Mouse (Mus musculus) hindbrain, embryonic 11.5 days (tissue): ENCODE results near the gene Lemd2. TPM values are rescaled to one million over a fixed set of nuclear protein-coding genes. Genes with fewer than 3 reads are reported as not detected.
"Not testable (repeated sequence)": the region's sequence is repeated elsewhere in the genome, so short reads cannot be mapped to it uniquely, and the experiment has no call there.

Experiments
- ATAC-seq: fragments of 200-750 bp; cut with Nextera tagmentation; 2 replicates; pipeline ENCODE4 v1.8.0; 2017; ENCODE audit warnings: mild to moderate bottlenecking, moderate TSS enrichment, moderate library complexity; ENCODE audit not compliant: low FRiP score
- DNase-seq: peaks from one replicate; pipeline ENCODE4 v3.0.0-alpha.2; 2015; ENCODE audit warnings: low spot score
- H3K27ac ChIP-seq: fragments of 300-500 bp; sonication (generic); 2 replicates; pipeline ENCODE4 v1.5.1; 2014; ENCODE audit warnings: mild to moderate bottlenecking, low read depth, low read length
- H3K27me3 ChIP-seq: fragments of 300-500 bp; sonication (generic); 2 replicates; pipeline ENCODE4 v1.6.1; 2014; ENCODE audit warnings: mild to moderate bottlenecking, low read length, moderate library complexity, mixed read lengths; ENCODE audit not compliant: control insufficient read depth, insufficient read depth
- H3K36me3 ChIP-seq: fragments of 300-500 bp; sonication (generic); 2 replicates; pipeline ENCODE4 v1.6.1; 2014; ENCODE audit warnings: mild to moderate bottlenecking, low read length, moderate library complexity, mixed read lengths; ENCODE audit not compliant: control insufficient read depth, insufficient read depth
- H3K4me1 ChIP-seq: fragments of 300-500 bp; sonication (generic); replicated peaks from 2 replicates; pipeline ENCODE4 v1.6.1; 2014; ENCODE audit warnings: low read length, mixed read lengths; ENCODE audit not compliant: control insufficient read depth, insufficient read depth
- H3K4me2 ChIP-seq: fragments of 300-500 bp; sonication (generic); replicated peaks from 2 replicates; pipeline ENCODE4 v1.6.1; 2014; ENCODE audit warnings: mild to moderate bottlenecking, low read depth, low read length
- H3K4me3 ChIP-seq: fragments of 300-500 bp; sonication (generic); 2 replicates; pipeline ENCODE4 v1.5.1; 2014; ENCODE audit warnings: low read depth, low read length
- H3K9ac ChIP-seq: fragments of 300-500 bp; sonication (generic); 2 replicates; pipeline ENCODE4 v1.6.1; 2014; ENCODE audit warnings: low read depth, low read length
- H3K9me3 ChIP-seq: fragments of 300-500 bp; sonication (generic); 2 replicates; pipeline ENCODE4 v1.6.1; 2016; ENCODE audit warnings: low read length; ENCODE audit not compliant: control insufficient read depth
- WGBS: fragments of 180-500 bp; shearing (Covaris S2); extraction: QIAGEN DNeasy Blood & Tissue Kit; methylation state at CpG from one replicate; pipeline ENCODE4 v1.1.7; 2014; 5-methylcytosine and 5-hydroxymethylcytosine counted together
- polyA plus RNA-seq: library from polyadenylated mRNA; unstranded; fragments of >200 nt; fragmentation: Nextera tagmentation; extraction: Ambion mirVana; gene quantifications from 2 replicates; pipeline ENCODE4 v1.2.1, GENCODE M21; 2014

The Lemd2 gene
- polyA plus RNA-seq, 1 experiment from 2014 or later: 12.4 TPM

- H3K4me3 ChIP-seq: no peak overlapping the region
- no peak overlapping the region for H3K4me2 ChIP-seq
- 52% methylated on average over 15 of the region's 15 CpGs for WGBS
- ATAC-seq: no peak
- H3K27ac ChIP-seq: no peak overlapping the region
- H3K27me3 ChIP-seq: no peaks in the 10 kb centered on the region
- H3K9ac ChIP-seq: no peak overlapping the region
- H3K9me3 ChIP-seq: no peaks in the 10 kb centered on the region
- no peaks in the 10 kb centered on the region for H3K4me1 ChIP-seq
- DNase-seq: no peak
- no peaks in the 10 kb centered on the region for H3K36me3 ChIP-seq
Observed at GRCm38 (mm10) chr17:27240556-27241457, 36.5 kb upstream of the Lemd2 start.

DNA sequence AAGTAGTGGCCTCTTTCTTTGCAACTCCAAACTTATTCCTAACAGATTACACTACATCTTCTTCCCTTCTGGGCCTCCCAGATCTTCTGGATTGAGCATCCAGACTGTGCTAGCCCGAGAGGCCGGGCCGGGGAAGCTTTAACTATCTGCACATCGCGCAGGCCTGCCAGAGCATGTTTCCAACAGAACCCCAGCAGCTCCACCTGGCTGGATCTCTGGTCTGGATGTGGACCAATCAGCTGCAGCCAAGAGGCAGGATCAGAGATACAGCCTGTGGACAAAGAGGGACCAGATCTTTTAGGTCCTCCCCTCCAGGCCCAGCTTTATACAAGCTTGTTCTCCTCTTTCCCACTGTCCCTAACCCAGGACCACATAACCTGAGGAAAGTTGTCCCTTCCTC lies 35.7 kb upstream of the Lemd2 start:
- H3K9ac ChIP-seq: no peak overlapping the region
- H3K27me3 ChIP-seq: no peaks in the 10 kb centered on the region
- no peak overlapping the region for H3K4me3 ChIP-seq
- H3K4me2 ChIP-seq: no peak overlapping the region
- DNase-seq (no peak), ATAC-seq (no peak)
- H3K36me3 ChIP-seq: no peaks in the 10 kb centered on the region
- no peaks in the 10 kb centered on the region for H3K9me3 ChIP-seq
- H3K27ac ChIP-seq: no peak overlapping the region
- 94% methylated on average over 5 of the region's 5 CpGs for WGBS
- no peaks in the 10 kb centered on the region for H3K4me1 ChIP-seq

GRCm38 (mm10) chr17:27238637-27239036 lies 34.4 kb upstream of the Lemd2 start:
- 30% methylated on average over 8 of the region's 8 CpGs for WGBS
- H3K36me3 ChIP-seq: no peaks in the 10 kb centered on the region
- no peaks in the 10 kb centered on the region for H3K27me3 ChIP-seq
- H3K27ac ChIP-seq: no peak overlapping the region
- peak; percentile 14 for DNase-seq
- no peak overlapping the region for H3K4me3 ChIP-seq
- H3K9ac ChIP-seq: no peak overlapping the region
- ATAC-seq: no peak
- H3K4me1 ChIP-seq: no peaks in the 10 kb centered on the region
- no peaks in the 10 kb centered on the region for H3K9me3 ChIP-seq
- H3K4me2 ChIP-seq: no peak overlapping the region

DNA sequence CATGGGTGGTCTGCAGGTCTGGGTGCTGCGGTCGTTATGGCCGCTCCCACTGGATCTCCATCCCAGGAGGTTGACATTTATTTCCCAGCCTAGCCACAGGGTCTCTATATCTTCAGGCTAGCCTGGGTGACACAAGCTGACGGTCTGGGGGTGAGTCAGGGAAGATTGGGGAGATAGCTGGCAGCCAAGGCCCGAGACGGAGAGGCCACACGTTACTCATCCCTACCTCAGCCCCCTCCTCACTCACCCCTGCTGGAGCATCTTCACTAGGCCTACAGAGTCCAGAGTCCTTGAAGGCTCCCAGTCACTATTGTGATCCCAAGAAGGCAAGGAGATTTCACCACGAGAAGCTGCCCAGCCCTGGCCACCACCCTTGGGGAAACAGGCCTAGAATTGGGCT lies 33.5 kb upstream of the Lemd2 start:
- 85% methylated on average over 8 of the region's 8 CpGs for WGBS
- H3K4me1 ChIP-seq: no peaks in the 10 kb centered on the region
- H3K36me3 ChIP-seq: no peaks in the 10 kb centered on the region
- H3K9me3 ChIP-seq: no peaks in the 10 kb centered on the region
- H3K4me2 ChIP-seq: no peak overlapping the region
- DNase-seq (no peak), ATAC-seq (no peak)
- H3K27me3 ChIP-seq: no peaks in the 10 kb centered on the region
- no peak overlapping the region for H3K4me3 ChIP-seq
- no peak overlapping the region for H3K27ac ChIP-seq
- no peak overlapping the region for H3K9ac ChIP-seq

- no peak overlapping the region for H3K4me2 ChIP-seq
- ATAC-seq (no peak), DNase-seq (no peak)
- H3K9ac ChIP-seq: no peak overlapping the region
- WGBS: 83% methylated on average over 7 of the region's 7 CpGs
- H3K36me3 ChIP-seq: no peaks in the 10 kb centered on the region
- no peak overlapping the region for H3K4me3 ChIP-seq
- no peaks in the 10 kb centered on the region for H3K9me3 ChIP-seq
- no peaks in the 10 kb centered on the region for H3K27me3 ChIP-seq
- H3K4me1 ChIP-seq: peaks cover 3% of the 10 kb centered on the region
- no peak overlapping the region for H3K27ac ChIP-seq
Observed at GRCm38 (mm10) chr17:27233298-27233697, 29.0 kb upstream of the Lemd2 start.

DNA sequence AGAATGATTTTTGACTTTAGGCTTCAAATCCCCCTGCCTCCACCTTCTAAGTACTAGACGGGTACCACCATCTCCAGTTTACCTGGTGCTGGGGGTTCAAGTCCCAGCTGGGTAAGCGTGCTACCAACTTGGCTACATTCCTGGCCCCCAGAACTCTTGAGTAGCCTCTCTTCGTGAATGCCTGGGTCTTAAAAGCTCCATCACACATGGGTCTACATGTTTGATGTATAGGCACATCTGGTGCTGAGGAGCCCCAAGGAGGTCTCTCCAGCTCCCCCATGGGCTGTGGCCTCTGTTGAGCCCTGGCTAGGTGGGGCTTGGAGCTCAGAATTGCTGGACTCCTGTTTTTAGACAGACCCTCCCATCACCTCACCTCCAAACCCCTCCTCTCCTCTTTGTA lies 27.9 kb upstream of the Lemd2 start:
- 93% methylated on average over 3 of the region's 3 CpGs for WGBS
- Histone ChIP-seq H3K4me3 (no peak overlapping the region), H3K27me3 (no peaks in the 10 kb centered on the region), H3K9me3 (no peaks in the 10 kb centered on the region), H3K9ac (no peak overlapping the region), H3K4me2 (no peak overlapping the region), H3K36me3 (no peaks in the 10 kb centered on the region), H3K27ac (no peak overlapping the region), H3K4me1 (peaks cover 3% of the 10 kb centered on the region)
- DNase-seq (no peak), ATAC-seq (no peak)

DNA sequence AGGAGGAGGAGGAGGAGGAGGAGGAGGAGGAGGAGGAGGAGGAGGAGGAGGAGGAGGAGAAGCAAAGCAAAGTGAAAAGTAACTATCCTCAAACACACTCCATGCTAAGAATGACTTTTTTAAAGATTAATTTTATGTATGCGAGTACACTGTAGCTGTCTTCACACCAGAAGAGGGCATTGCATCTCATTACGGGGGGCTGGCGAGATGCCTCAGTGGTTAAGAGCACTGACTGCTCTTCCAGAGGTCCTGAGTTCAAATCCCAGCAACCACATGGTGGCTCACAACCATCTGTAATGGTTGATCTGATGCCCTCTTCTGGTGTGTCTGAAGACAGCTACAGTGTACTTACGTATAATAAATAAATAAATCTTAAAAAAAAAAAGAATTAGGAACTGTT lies 27.3 kb upstream of the Lemd2 start:
- DNase-seq, ATAC-seq: not testable (repeated sequence)

DNA sequence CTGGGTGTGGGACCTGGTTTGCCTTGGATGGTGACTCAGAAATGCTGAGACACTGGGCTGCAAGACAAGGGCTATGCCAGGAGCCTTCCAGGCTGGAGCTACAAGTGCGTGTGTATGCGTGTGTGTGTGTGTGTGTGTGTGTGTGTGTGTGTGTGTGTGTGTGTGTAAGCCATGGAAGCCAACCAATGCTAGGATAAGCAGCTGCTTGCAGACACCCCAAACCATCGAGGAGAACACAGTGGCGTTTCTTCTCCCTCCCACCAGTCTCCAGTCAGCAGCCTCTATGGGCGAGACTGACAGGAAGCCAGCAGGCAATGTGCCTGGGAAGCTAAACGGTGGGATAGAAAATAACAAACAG lies 26.9 kb upstream of the Lemd2 start:
- no peaks in the 10 kb centered on the region for H3K9me3 ChIP-seq
- DNase-seq (no peak), ATAC-seq (no peak)
- H3K27me3 ChIP-seq: no peaks in the 10 kb centered on the region
- H3K9ac ChIP-seq: no peak overlapping the region
- H3K36me3 ChIP-seq: no peaks in the 10 kb centered on the region
- H3K27ac ChIP-seq: no peak overlapping the region
- H3K4me3 ChIP-seq: no peak overlapping the region
- 78% methylated on average over 5 of the region's 6 CpGs for WGBS
- H3K4me1 ChIP-seq: peaks cover 3% of the 10 kb centered on the region
- H3K4me2 ChIP-seq: no peak overlapping the region

More for the DNA sequence above, 27.3 kb upstream of the Lemd2 start:
- 93% methylated on average over 4 of the region's 4 CpGs for WGBS
- H3K4me2 ChIP-seq, H3K4me1 ChIP-seq, H3K4me3 ChIP-seq, H3K36me3 ChIP-seq, H3K9me3 ChIP-seq, H3K27ac ChIP-seq, H3K9ac ChIP-seq, H3K27me3 ChIP-seq: not testable (repeated sequence)

DNA sequence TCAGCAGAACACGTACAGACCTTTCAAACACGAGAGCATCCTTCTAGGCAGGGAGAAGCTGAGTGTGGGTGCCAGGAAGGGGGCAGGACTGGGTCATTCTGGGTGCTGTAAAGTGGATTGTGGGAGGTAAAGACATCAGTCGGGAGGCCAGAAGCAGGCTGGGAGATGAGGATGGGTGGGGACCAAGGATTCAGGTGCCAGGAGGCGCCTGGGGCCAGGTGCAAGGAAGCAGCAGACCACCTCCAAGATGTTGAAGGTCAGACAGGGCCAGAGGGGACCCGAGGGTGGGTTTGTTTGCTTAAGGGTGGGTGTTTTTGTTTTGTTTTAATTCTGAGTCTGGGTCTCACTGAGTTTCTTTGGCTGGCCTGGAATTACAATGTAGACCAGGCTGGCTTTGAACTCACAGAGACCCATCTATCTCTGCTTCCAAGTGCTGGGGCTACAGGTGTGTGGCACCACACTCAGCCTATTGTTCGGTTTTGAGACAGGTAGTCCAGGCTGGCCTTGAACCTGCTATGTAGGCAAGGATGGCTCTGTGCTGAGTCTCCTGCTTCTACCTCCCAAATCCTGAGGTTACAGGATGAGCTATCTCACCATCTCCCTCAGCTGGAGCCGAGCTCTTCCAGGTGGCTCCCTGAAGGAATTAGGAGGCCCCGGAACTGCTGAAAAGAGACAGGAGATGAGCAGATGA lies 26.3 kb upstream of the Lemd2 start:
- no peaks in the 10 kb centered on the region for H3K27me3 ChIP-seq
- H3K4me3 ChIP-seq: no peak overlapping the region
- 44% methylated on average over 8 of the region's 8 CpGs for WGBS
- H3K9me3 ChIP-seq: no peaks in the 10 kb centered on the region
- H3K4me2 ChIP-seq: no peak overlapping the region
- H3K4me1 ChIP-seq: peaks cover 3% of the 10 kb centered on the region
- ATAC-seq: no peak
- H3K27ac ChIP-seq: no peak overlapping the region
- H3K9ac ChIP-seq: no peak overlapping the region
- no peaks in the 10 kb centered on the region for H3K36me3 ChIP-seq
- DNase-seq: no peak
